Mouse (Mus musculus): Measurements from ENCODE around the gene Psma6. TPM values are rescaled to one million over a fixed set of nuclear protein-coding genes. Genes with fewer than 3 reads are reported as not detected.
"Not testable (repeated sequence)": the region's sequence is repeated elsewhere in the genome, so short reads cannot be mapped to it uniquely, and the experiment has no call there.

Psma6 gene
- polyA plus RNA-seq (2016; fragmentation: Nextera tagmentation; extraction: Ambion mirVana): 497 and 528 TPM in 2 replicates

- H3K4me3 ChIP-seq: no peak within 1 kb of the TSS
- H3K27ac ChIP-seq: no peak within 1 kb of the TSS
- 83% methylated on average over 10 of the region's 10 CpGs for WGBS
Observed at GRCm38 (mm10) chr12:55384023-55384749, at the start of gene Psma6. Gene Psma6, plus strand, starts transcription at chr12:55384222.

GRCm38 (mm10) chr12:55338490-55338889 is 45.5 kb upstream of the Psma6 start:
- H3K27me3 ChIP-seq (ENCODE audit: insufficient read depth, poor library complexity, severe bottlenecking); H3K4me3 ChIP-seq; H3K36me3 ChIP-seq; H3K27ac ChIP-seq; H3K9me3 ChIP-seq; H3K4me1 ChIP-seq (replicated peaks); DNase-seq (ENCODE audit: low spot score): not testable (repeated sequence)
- WGBS: 86% methylated on average over 1 of the region's 2 CpGs

More at GRCm38 (mm10) chr12:55384023-55384749, at the start of gene Psma6:
- H3K4me1 ChIP-seq (replicated peaks): peaks cover 21% of the 10 kb centered on the region; the same call in 1 of the 2 replicates
- no peaks in the 10 kb centered on the region for H3K27me3 ChIP-seq (ENCODE audit: insufficient read depth, poor library complexity, severe bottlenecking)
- peaks cover 15% of the 10 kb centered on the region for H3K36me3 ChIP-seq
- DNase-seq (ENCODE audit: low spot score): no peak
- H3K9me3 ChIP-seq: no peaks in the 10 kb centered on the region

- not testable (repeated sequence) for H3K4me1 ChIP-seq (replicated peaks); DNase-seq (ENCODE audit: low spot score); H3K9me3 ChIP-seq; H3K36me3 ChIP-seq; H3K27ac ChIP-seq; H3K4me3 ChIP-seq; H3K27me3 ChIP-seq (ENCODE audit: insufficient read depth, poor library complexity, severe bottlenecking)
- WGBS: 85% methylated on average over 1 of the region's 1 CpGs
Observed at GRCm38 (mm10) chr12:55343045-55343444, 41.0 kb upstream of the Psma6 start.

GRCm38 (mm10) chr12:55343998-55344397 is 40.0 kb upstream of the Psma6 start:
- H3K4me1 ChIP-seq (replicated peaks): no peaks in the 10 kb centered on the region
- no peaks in the 10 kb centered on the region for H3K36me3 ChIP-seq

GRCm38 (mm10) chr12:55344583-55344982 is 39.4 kb upstream of the Psma6 start:
- H3K36me3 ChIP-seq: no peaks in the 10 kb centered on the region
- H3K27ac ChIP-seq: no peak overlapping the region
- no peaks in the 10 kb centered on the region for H3K9me3 ChIP-seq
- H3K4me1 ChIP-seq (replicated peaks): no peaks in the 10 kb centered on the region
- no peak overlapping the region for H3K4me3 ChIP-seq
- 85% methylated on average over 13 of the region's 13 CpGs for WGBS
- H3K27me3 ChIP-seq (ENCODE audit: insufficient read depth, poor library complexity, severe bottlenecking): no peaks in the 10 kb centered on the region
- no peak for DNase-seq (ENCODE audit: low spot score)

More at GRCm38 (mm10) chr12:55343998-55344397, 40.0 kb upstream of the Psma6 start:
- WGBS: 89% methylated on average over 11 of the region's 11 CpGs
- H3K27ac ChIP-seq: no peak overlapping the region
- H3K27me3 ChIP-seq (ENCODE audit: insufficient read depth, poor library complexity, severe bottlenecking): no peaks in the 10 kb centered on the region
- no peak for DNase-seq (ENCODE audit: low spot score)
- H3K4me3 ChIP-seq: no peak overlapping the region
- H3K9me3 ChIP-seq: no peaks in the 10 kb centered on the region

- H3K4me3 ChIP-seq: no peak overlapping the region
- no peaks in the 10 kb centered on the region for H3K9me3 ChIP-seq
- H3K4me1 ChIP-seq (replicated peaks): no peaks in the 10 kb centered on the region
- no peaks in the 10 kb centered on the region for H3K36me3 ChIP-seq
- no peaks in the 10 kb centered on the region for H3K27me3 ChIP-seq (ENCODE audit: insufficient read depth, poor library complexity, severe bottlenecking)
- H3K27ac ChIP-seq: no peak overlapping the region
- no peak for DNase-seq (ENCODE audit: low spot score)
- WGBS: 88% methylated on average over 6 of the region's 6 CpGs
Observed at GRCm38 (mm10) chr12:55353423-55353822, 30.6 kb upstream of the Psma6 start.

GRCm38 (mm10) chr12:55354904-55355303 is 29.1 kb upstream of the Psma6 start:
- 60% methylated on average over 4 of the region's 4 CpGs for WGBS

GRCm38 (mm10) chr12:55357303-55357702 is 26.7 kb upstream of the Psma6 start:
- Histone ChIP-seq H3K4me3 (no peak overlapping the region), H3K9me3 (no peaks in the 10 kb centered on the region), H3K4me1 (replicated peaks) (no peaks in the 10 kb centered on the region), H3K36me3 (no peaks in the 10 kb centered on the region), H3K27ac (no peak overlapping the region), H3K27me3 (ENCODE audit: insufficient read depth, poor library complexity, severe bottlenecking) (no peaks in the 10 kb centered on the region)
- no peak for DNase-seq (ENCODE audit: low spot score)
- WGBS: 70% methylated on average over 1 of the region's 1 CpGs

More at GRCm38 (mm10) chr12:55354904-55355303, 29.1 kb upstream of the Psma6 start:
- Histone ChIP-seq H3K27me3 (ENCODE audit: insufficient read depth, poor library complexity, severe bottlenecking) (no peaks in the 10 kb centered on the region), H3K4me1 (replicated peaks) (no peaks in the 10 kb centered on the region), H3K9me3 (no peaks in the 10 kb centered on the region), H3K36me3 (no peaks in the 10 kb centered on the region), H3K4me3 (no peak overlapping the region), H3K27ac (no peak overlapping the region)
- no peak for DNase-seq (ENCODE audit: low spot score)

- H3K4me1 ChIP-seq (replicated peaks): no peaks in the 10 kb centered on the region
- H3K4me3 ChIP-seq: no peak overlapping the region
- no peaks in the 10 kb centered on the region for H3K9me3 ChIP-seq
- H3K27me3 ChIP-seq (ENCODE audit: insufficient read depth, poor library complexity, severe bottlenecking): no peaks in the 10 kb centered on the region
- no peaks in the 10 kb centered on the region for H3K36me3 ChIP-seq
- no peak for DNase-seq (ENCODE audit: low spot score)
- 91% methylated on average over 5 of the region's 5 CpGs for WGBS
- no peak overlapping the region for H3K27ac ChIP-seq
Observed at GRCm38 (mm10) chr12:55360929-55361328, 23.1 kb upstream of the Psma6 start.

GRCm38 (mm10) chr12:55365083-55365482 is 18.9 kb upstream of the Psma6 start:
- no peaks in the 10 kb centered on the region for H3K4me1 ChIP-seq (replicated peaks)
- WGBS: 88% methylated on average over 2 of the region's 2 CpGs

GRCm38 (mm10) chr12:55372424-55373055 is 11.5 kb upstream of the Psma6 start:
- Histone ChIP-seq H3K4me1 (replicated peaks) (no peaks in the 10 kb centered on the region), H3K27me3 (ENCODE audit: insufficient read depth, poor library complexity, severe bottlenecking) (no peaks in the 10 kb centered on the region), H3K36me3 (peaks cover 6% of the 10 kb centered on the region), H3K9me3 (no peaks in the 10 kb centered on the region), H3K27ac (no peak overlapping the region), H3K4me3 (no peak overlapping the region)
- DNase-seq (ENCODE audit: low spot score): no peak
- 92% methylated on average over 3 of the region's 3 CpGs for WGBS

More at GRCm38 (mm10) chr12:55365083-55365482, 18.9 kb upstream of the Psma6 start:
- Histone ChIP-seq H3K36me3 (no peaks in the 10 kb centered on the region), H3K27me3 (ENCODE audit: insufficient read depth, poor library complexity, severe bottlenecking) (no peaks in the 10 kb centered on the region), H3K27ac (no peak overlapping the region), H3K9me3 (no peaks in the 10 kb centered on the region), H3K4me3 (no peak overlapping the region)
- no peak for DNase-seq (ENCODE audit: low spot score)

- H3K36me3 ChIP-seq: peaks cover 19% of the 10 kb centered on the region
- H3K4me1 ChIP-seq (replicated peaks): no peaks in the 10 kb centered on the region
- H3K4me3 ChIP-seq: no peak overlapping the region
- WGBS: 90% methylated on average over 16 of the region's 16 CpGs
- no peaks in the 10 kb centered on the region for H3K9me3 ChIP-seq
- no peaks in the 10 kb centered on the region for H3K27me3 ChIP-seq (ENCODE audit: insufficient read depth, poor library complexity, severe bottlenecking)
- DNase-seq (ENCODE audit: low spot score): no peak
- H3K27ac ChIP-seq: no peak overlapping the region
Observed at GRCm38 (mm10) chr12:55376956-55377609, 6.9 kb upstream of the Psma6 start.

GRCm38 (mm10) chr12:55377610-55377980 is 6.4 kb upstream of the Psma6 start:
- peaks cover 24% of the 10 kb centered on the region for H3K36me3 ChIP-seq
- 74% methylated on average over 6 of the region's 6 CpGs for WGBS
- H3K4me3 ChIP-seq: no peak overlapping the region
- H3K27ac ChIP-seq: no peak overlapping the region
- H3K4me1 ChIP-seq (replicated peaks): no peaks in the 10 kb centered on the region
- no peaks in the 10 kb centered on the region for H3K9me3 ChIP-seq
- no peak for DNase-seq (ENCODE audit: low spot score)
- H3K27me3 ChIP-seq (ENCODE audit: insufficient read depth, poor library complexity, severe bottlenecking): no peaks in the 10 kb centered on the region
